In genomic region chr9:68014991-68015396, GRCm38 (mm10) we compare ENCODE assay signal across 8 mouse cellular contexts.
DNase-seq lines count a peak whose midpoint lies in the region; ATAC-seq and TF ChIP-seq lines count a peak whose summit lies in the region.

No protein-coding gene starts in this region.

- TF ChIP-seq CTCF in G1E (IDR thresholded peaks at IDR 0.05; ENCODE audit: low read depth, low read length): peak; percentile 92

- no peaks in the 10 kb centered on the region for H3K4me1 ChIP-seq in G1E (ENCODE audit: insufficient read depth, low read depth, low read length)
- H3K4me1 ChIP-seq in forebrain, embryonic 10.5 days: no peaks in the 10 kb centered on the region
- H3K4me1 ChIP-seq in heart, embryonic 14.5 days (ENCODE audit: control insufficient read depth in 2 of 2, insufficient read depth in 2 of 2, low read length in 2 of 2): no peaks in the 10 kb centered on the region

- 9% methylated on average over 11 of the region's 11 CpGs for WGBS in forebrain, embryonic 10.5 days
- WGBS in heart, embryonic 14.5 days: 7% methylated on average over 11 of the region's 11 CpGs

- H3K27ac ChIP-seq in forebrain, embryonic 10.5 days: peak overlapping the region; percentile 63; the same call in 1 of the 2 replicates
- H3K27ac ChIP-seq in heart, embryonic 14.5 days (replicated peaks in 1 of 2; ENCODE audit: control insufficient read depth in 1 of 2, insufficient read depth in 1 of 2, low read depth in 2 of 2, low read length in 2 of 2): no peak overlapping the region

- peak; percentile 56 for DNase-seq in G1E (ENCODE audit: low spot score)
- peak; percentile 34 for DNase-seq in c-Kit-positive CD71-negative TER-119-negative erythroid progenitor cells, embryonic 14.5 days (ENCODE audit: low read depth)
- peak; percentile 77 for DNase-seq in forebrain, embryonic 10.5 days (ENCODE audit: extremely low spot score, low spot score)
- peak; percentile 87 to 88 for DNase-seq in kidney, postnatal 4 days
- peak; percentile 47 to 60 for DNase-seq in lung, adult 18-20 months
- peak; percentile 88 for DNase-seq in retina, embryonic 14.5 days (ENCODE audit: low spot score)
- peak; percentile 50 for DNase-seq in urinary bladder, adult 2 months (ENCODE audit: low spot score)

- no peak overlapping the region for H3K4me3 ChIP-seq in G1E (ENCODE audit: low read depth, low read length)
- H3K4me3 ChIP-seq in forebrain, embryonic 10.5 days: no peak overlapping the region
- no peak overlapping the region for H3K4me3 ChIP-seq in heart, embryonic 14.5 days (ENCODE audit: control insufficient read depth in 1 of 2, insufficient read depth in 1 of 2, low read depth in 1 of 2, low read length in 2 of 2)

- H3K36me3 ChIP-seq in G1E (replicated peaks): no peaks in the 10 kb centered on the region
- H3K36me3 ChIP-seq in forebrain, embryonic 10.5 days (replicated peaks): no peaks in the 10 kb centered on the region
- no peaks in the 10 kb centered on the region for H3K36me3 ChIP-seq in heart, embryonic 14.5 days (ENCODE audit: control insufficient read depth, insufficient read depth, low read length)

- ATAC-seq in G1E (ENCODE audit: extremely low read depth, insufficient number of reproducible peaks, low FRiP score, poor library complexity, severe bottlenecking): no peak
- peak; percentile 49; the same call in 1 of the 2 replicates for ATAC-seq in heart, embryonic 14.5 days (ENCODE audit: insufficient number of reproducible peaks, insufficient read depth, low FRiP score, low read depth)

- H3K27me3 ChIP-seq in G1E (ENCODE audit: insufficient read depth, low read length): peaks cover 13% of the 10 kb centered on the region
- peaks cover 18% of the 10 kb centered on the region for H3K27me3 ChIP-seq in forebrain, embryonic 10.5 days (ENCODE audit: poor library complexity, severe bottlenecking)
- 0 out of 2 replicates have a peak, but pooled peaks cover 4% of the 10 kb centered on the region for H3K27me3 ChIP-seq in heart, embryonic 14.5 days (ENCODE audit: control insufficient read depth, insufficient read depth, low read length)

- H3K4me2 ChIP-seq in heart, embryonic 14.5 days (ENCODE audit: low read length): 0 out of 2 replicates have a peak overlapping the region, but pooled peaks have one; percentile 26

- 0 out of 2 replicates have a peak overlapping the region, but pooled peaks have one; percentile 28 for H3K9ac ChIP-seq in heart, embryonic 14.5 days (ENCODE audit: low read length)

- no peaks in the 10 kb centered on the region for H3K9me3 ChIP-seq in G1E (replicated peaks)
- no peaks in the 10 kb centered on the region for H3K9me3 ChIP-seq in forebrain, embryonic 10.5 days
- H3K9me3 ChIP-seq in heart, embryonic 14.5 days (ENCODE audit: control insufficient read depth, low read length): no peaks in the 10 kb centered on the region

Comparison
In these comparisons a context has a peak if more than half of its experiments do, and no peak if none do; other contexts are left out.
1. DNase-seq: peak in every context shown above with its lines; median percentile 88 in retina, embryonic 14.5 days; 88 in kidney, postnatal 4 days; 77 in forebrain, embryonic 10.5 days; 56 in G1E; 54 in lung, adult 18-20 months; 50 in urinary bladder, adult 2 months; 34 in c-Kit-positive CD71-negative TER-119-negative erythroid progenitor cells, embryonic 14.5 days.